Mouse (Mus musculus) lung, adult 18-20 months (tissue): ENCODE data around the gene Ift22.
"Not testable (repeated sequence)": the region's sequence is repeated elsewhere in the genome, so short reads cannot be mapped to it uniquely, and the experiment has no call there.

Source experiments
- DNase-seq, 2 experiments: peaks; one replicate each; pipeline ENCODE4 v3.0.0; 2022; ENCODE audit warnings: mixed read lengths in 2 of 2

Ift22 gene

GRCm38 (mm10) chr5:136949551-136950336 is 41.8 kb downstream of the Ift22 start:
- not testable (repeated sequence) for DNase-seq

- DNase-seq = no peak
Observed at GRCm38 (mm10) chr5:136950521-136950920, 42.6 kb downstream of the Ift22 start.

GRCm38 (mm10) chr5:136952153-136952552 is 44.2 kb downstream of the Ift22 start:
- no peak for DNase-seq

- peak; percentile 97 to 99 for DNase-seq
Observed at GRCm38 (mm10) chr5:136953015-136953414, 45.1 kb downstream of the Ift22 start, which contains the start of gene Fis1. Gene Fis1, plus strand, starts transcription at chr5:136953275.

GRCm38 (mm10) chr5:136953440-136953951 is 45.5 kb downstream of the Ift22 start:
- DNase-seq = peak; percentile 65 to 70

GRCm38 (mm10) chr5:136955622-136956021 is 47.7 kb downstream of the Ift22 start:
- DNase-seq = no peak

GRCm38 (mm10) chr5:136957250-136957649 is 49.3 kb downstream of the Ift22 start:
- DNase-seq = peak; percentile 26 to 60

GRCm38 (mm10) chr5:136958991-136959605 is 51.1 kb downstream of the Ift22 start:
- peak in 1 of 2 experiments; percentile 60 for DNase-seq

GRCm38 (mm10) chr5:136960053-136960452 is 52.1 kb downstream of the Ift22 start:
- no peak for DNase-seq

- no peak for DNase-seq
Observed at GRCm38 (mm10) chr5:136961334-136961982, 53.5 kb downstream of the Ift22 start.

GRCm38 (mm10) chr5:136961983-136962461 is 54.1 kb downstream of the Ift22 start:
- peak; percentile 92 for DNase-seq

GRCm38 (mm10) chr5:136962501-136962900 is 54.6 kb downstream of the Ift22 start:
- DNase-seq = peak; percentile 84 to 90

GRCm38 (mm10) chr5:136962966-136963540 is 55.1 kb downstream of the Ift22 start:
- no peak for DNase-seq
